Mouse (Mus musculus): ENCODE measurements around the gene Ubtd1.

GRCm38 (mm10) chr19:42051351-42051750, 69.8 kb downstream of the Ubtd1 start:
- no peak for TF ChIP-seq POLR2A (IDR thresholded peaks at IDR 0.05; ENCODE audit: borderline replicate concordance, low read depth, low read length)
- no peak for TF ChIP-seq CTCF (IDR thresholded peaks at IDR 0.05; ENCODE audit: low read depth, low read length)

Data from bone marrow macrophage, adult 2 months (primary cell).